Mouse (Mus musculus) CH12.LX (cell line): Measurements from ENCODE around the gene Ntn1. TPM values are rescaled to one million over a fixed set of nuclear protein-coding genes. Genes with fewer than 3 reads are reported as not detected.

ENCODE experiments used
- DNase-seq: peaks from one replicate; pipeline ENCODE4 v3.0.0-alpha.2; 2013; ENCODE audit errors: extremely low read depth
- H3K27ac ChIP-seq: 2 replicates; pipeline ENCODE4 v1.5.1; 2012; ENCODE audit warnings: low read depth, mild to moderate bottlenecking, control low read depth, moderate library complexity; ENCODE audit not compliant: insufficient read depth
- H3K27me3 ChIP-seq: replicated peaks from 2 replicates; pipeline ENCODE3; 2012; ENCODE audit warnings: inconsistent platforms
- H3K36me3 ChIP-seq, 2 experiments: replicated peaks in 1 of 2; 2 replicates each; pipeline versions ENCODE3 to v1.6.1; 2012; ENCODE audit warnings: inconsistent platforms in 1 of 2, low read length in 1 of 2, mild to moderate bottlenecking in 1 of 2, mixed read lengths in 1 of 2, moderate library complexity in 1 of 2; ENCODE audit not compliant: control insufficient read depth in 1 of 2, insufficient read depth in 1 of 2
- H3K4me1 ChIP-seq, 2 experiments: 2 replicates each; pipeline ENCODE4 v1.6.1; 2012; ENCODE audit warnings: inconsistent platforms in 1 of 2, moderate library complexity in 1 of 2; ENCODE audit not compliant: insufficient read depth in 2 of 2, control insufficient read depth in 1 of 2
- H3K4me2 ChIP-seq: 2 replicates; pipeline ENCODE4 v1.6.1; 2012; ENCODE audit warnings: low read depth, mild to moderate bottlenecking, control low read depth; ENCODE audit not compliant: poor library complexity, insufficient read depth, severe bottlenecking
- H3K4me3 ChIP-seq, 3 experiments: fragments of 150-350 bp in 1 of 3; sonication (generic) in 1 of 3; replicated peaks in 1 of 3; 2 replicates each; pipeline versions ENCODE3 to v1.5.1; 2011 to 2012; ENCODE audit warnings: low read depth in 2 of 3, low read length in 2 of 3, mild to moderate bottlenecking in 2 of 3, moderate library complexity in 2 of 3, control low read depth in 1 of 3, improper control_type of control experiment in 1 of 3, inconsistent platforms in 1 of 3, mixed read lengths in 1 of 3; ENCODE audit not compliant: poor library complexity in 1 of 3
- H3K79me2 ChIP-seq: replicated peaks from 2 replicates; pipeline ENCODE4 v1.6.1; 2012; ENCODE audit warnings: mild to moderate bottlenecking, moderate library complexity; ENCODE audit not compliant: control insufficient read depth, poor library complexity, insufficient read depth, severe bottlenecking; ENCODE audit errors: extremely low read depth
- H3K9ac ChIP-seq: 2 replicates; pipeline ENCODE4 v1.6.1; 2012; ENCODE audit warnings: low read depth, mild to moderate bottlenecking, control low read depth, moderate library complexity; ENCODE audit not compliant: insufficient read depth
- H3K9me3 ChIP-seq: replicated peaks from 2 replicates; pipeline ENCODE3; 2012; ENCODE audit warnings: low read length, inconsistent platforms, mixed read lengths
- BHLHE40 ChIP-seq: IDR thresholded peaks from 2 replicates; pipeline ENCODE4 v1.6.1; 2011; ENCODE audit warnings: mild to moderate bottlenecking, low read depth, low read length, improper control_type of control experiment
- CHD1 ChIP-seq: IDR thresholded peaks from 2 replicates; pipeline ENCODE4 v1.6.1; 2012; ENCODE audit warnings: low read depth, low read length, improper control_type of control experiment, inconsistent platforms
- CHD2 ChIP-seq: IDR thresholded peaks from 2 replicates; pipeline ENCODE4 v1.6.1; 2011; ENCODE audit warnings: low read length, improper control_type of control experiment
- E2F4 ChIP-seq: IDR thresholded peaks from 2 replicates; pipeline ENCODE4 v1.6.1; 2011; ENCODE audit warnings: low read depth, low read length, improper control_type of control experiment; ENCODE audit not compliant: insufficient replicate concordance
- ELF1 ChIP-seq: IDR thresholded peaks from 2 replicates; pipeline ENCODE4 v1.6.1; 2014; ENCODE audit warnings: low read depth, mild to moderate bottlenecking, inconsistent platforms, low read length, improper control_type of control experiment
- EP300 ChIP-seq: IDR thresholded peaks from 2 replicates; pipeline ENCODE4 v1.6.1; 2011; ENCODE audit warnings: low read length, improper control_type of control experiment
- ETS1 ChIP-seq: conservative IDR thresholded peaks from 2 replicates; pipeline ENCODE4 v1.6.1; 2012; ENCODE audit warnings: low read depth, mild to moderate bottlenecking, inconsistent platforms, low read length, improper control_type of control experiment, moderate library complexity
- IRF4 ChIP-seq: IDR thresholded peaks from 2 replicates; pipeline ENCODE4 v1.6.1; 2014; ENCODE audit warnings: low read depth, mild to moderate bottlenecking, inconsistent platforms, low read length, improper control_type of control experiment
- JUND ChIP-seq: conservative IDR thresholded peaks from 2 replicates; pipeline ENCODE4 v1.6.1; 2011; ENCODE audit warnings: low read depth, low read length, improper control_type of control experiment
- MAFK ChIP-seq: IDR thresholded peaks from 2 replicates; pipeline ENCODE4 v1.6.1; 2011; ENCODE audit warnings: low read length, improper control_type of control experiment; ENCODE audit not compliant: insufficient replicate concordance
- MEF2A ChIP-seq: IDR thresholded peaks from 2 replicates; pipeline ENCODE4 v1.6.1; 2014; ENCODE audit warnings: low read depth, mild to moderate bottlenecking, inconsistent platforms, low read length, improper control_type of control experiment, borderline replicate concordance
- MXI1 ChIP-seq: IDR thresholded peaks from 2 replicates; pipeline ENCODE4 v1.6.1; 2011; ENCODE audit warnings: mild to moderate bottlenecking, low read depth, low read length, improper control_type of control experiment
- MYC ChIP-seq: IDR thresholded peaks from 2 replicates; pipeline ENCODE4 v1.6.1; 2011; ENCODE audit warnings: low read depth, mild to moderate bottlenecking, improper control_type of control experiment, low read length
- NRF1 ChIP-seq: IDR thresholded peaks from 2 replicates; pipeline ENCODE4 v1.6.1; 2014; ENCODE audit warnings: low read depth, mild to moderate bottlenecking, inconsistent platforms, low read length, improper control_type of control experiment, moderate library complexity
- POLR2A ChIP-seq: IDR thresholded peaks from 2 replicates; pipeline ENCODE4 v1.6.1; 2011; ENCODE audit warnings: low read depth, mild to moderate bottlenecking, improper control_type of control experiment, low read length
- POLR2AphosphoS2 ChIP-seq: IDR thresholded peaks from 2 replicates; pipeline ENCODE4 v1.6.1; 2011; ENCODE audit warnings: low read depth, low read length, improper control_type of control experiment
- RAD21 ChIP-seq: IDR thresholded peaks from 2 replicates; pipeline ENCODE4 v1.6.1; 2011; ENCODE audit warnings: low read depth, mild to moderate bottlenecking, low read length, improper control_type of control experiment, moderate library complexity
- RCOR1 ChIP-seq: conservative IDR thresholded peaks from 2 replicates; pipeline ENCODE4 v1.6.1; 2012; ENCODE audit warnings: low read depth, mild to moderate bottlenecking, inconsistent platforms, low read length, improper control_type of control experiment
- SMC3 ChIP-seq: IDR thresholded peaks from 2 replicates; pipeline ENCODE4 v1.6.1; 2011; ENCODE audit warnings: low read depth, low read length, improper control_type of control experiment
- TBP ChIP-seq: conservative IDR thresholded peaks from 2 replicates; pipeline ENCODE4 v1.6.1; 2011; ENCODE audit warnings: low read depth, low read length, improper control_type of control experiment
- TCF12 ChIP-seq: IDR thresholded peaks from 2 replicates; pipeline ENCODE4 v1.6.1; 2014; ENCODE audit warnings: low read depth, mild to moderate bottlenecking, inconsistent platforms, low read length, improper control_type of control experiment
- USF2 ChIP-seq: conservative IDR thresholded peaks from 2 replicates; pipeline ENCODE4 v1.6.1; 2011; ENCODE audit warnings: low read depth, low read length, improper control_type of control experiment
- ZC3H11A ChIP-seq: IDR thresholded peaks from 2 replicates; pipeline ENCODE4 v1.6.1; 2012; ENCODE audit warnings: low read depth, mild to moderate bottlenecking, inconsistent platforms, low read length, improper control_type of control experiment
- ZKSCAN1 ChIP-seq: IDR thresholded peaks from 2 replicates; pipeline ENCODE4 v1.6.1; 2012; ENCODE audit warnings: low read depth, inconsistent platforms, low read length, improper control_type of control experiment, borderline replicate concordance
- ZMIZ1 ChIP-seq: IDR thresholded peaks from 2 replicates; pipeline ENCODE4 v1.6.1; 2012; ENCODE audit warnings: low read depth, mild to moderate bottlenecking, inconsistent platforms, low read length, improper control_type of control experiment
- dilution Hi-C: fragments of 300-500 bp; cut with MboI; formaldehyde crosslinking; loops from 2 replicates; pipeline ENCODE4 v1.14.3; 2020; ENCODE audit warnings: low sequenced_read_pairs; ENCODE audit not compliant: extremely low pct_unique_long_range_greater_than_20kb, extremely low pct_ligation_motif_present
- in situ Hi-C: fragments of 300-500 bp; cut with MboI; formaldehyde crosslinking; loops from 3 replicates; pipeline ENCODE4 v1.14.3; 2019; ENCODE audit warnings: low sequenced_read_pairs, low pct_ligation_motif_present, low pct_unique_long_range_greater_than_20kb, mixed read lengths
- polyA plus RNA-seq: library from polyadenylated mRNA; unstranded; fragments of >175 nt; gene quantifications from 2 replicates; pipeline ENCODE4 v1.2.1, GENCODE M21; 2012; ENCODE audit warnings: low read depth; ENCODE audit not compliant: insufficient read length
- total RNA-seq, 2 experiments: library from RNA; depleted of rRNA; stranded (reverse); fragments of 300-350 nt in 1 of 2; fragments of >200 nt in 1 of 2; gene quantifications; 2 replicates each; pipeline ENCODE4 v1.2.3; 2012 to 2014

Gene Ntn1
- total and polyA plus RNA-seq, 3 experiments: 0.54 to 1.2 (median 0.59) TPM

DNA sequence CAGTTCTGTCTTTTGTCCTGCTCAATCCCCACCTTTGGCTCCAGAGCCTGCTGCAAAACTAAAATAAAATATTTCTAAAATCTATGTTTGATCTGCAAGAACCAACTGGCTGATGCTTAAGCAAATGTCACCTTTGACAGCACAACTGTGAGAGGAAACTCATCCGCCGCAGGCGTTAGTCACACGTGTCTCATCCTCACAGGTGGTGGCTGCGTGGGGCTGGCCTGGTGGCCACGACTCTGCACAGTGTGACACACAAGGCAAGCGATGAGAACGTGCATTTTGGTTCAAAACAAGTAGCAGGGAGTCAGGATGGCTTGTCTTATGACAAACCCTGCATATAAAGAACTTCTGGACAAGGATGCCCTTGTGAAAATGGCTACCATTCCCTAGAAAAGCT is 201.5 kb downstream of the Ntn1 start (continued):
- TF ChIP-seq RAD21: no peak
- TF ChIP-seq MYC: peak; percentile 82
- TF ChIP-seq CHD1: no peak
- TF ChIP-seq, all 38 proteins: peak for 8

DNA sequence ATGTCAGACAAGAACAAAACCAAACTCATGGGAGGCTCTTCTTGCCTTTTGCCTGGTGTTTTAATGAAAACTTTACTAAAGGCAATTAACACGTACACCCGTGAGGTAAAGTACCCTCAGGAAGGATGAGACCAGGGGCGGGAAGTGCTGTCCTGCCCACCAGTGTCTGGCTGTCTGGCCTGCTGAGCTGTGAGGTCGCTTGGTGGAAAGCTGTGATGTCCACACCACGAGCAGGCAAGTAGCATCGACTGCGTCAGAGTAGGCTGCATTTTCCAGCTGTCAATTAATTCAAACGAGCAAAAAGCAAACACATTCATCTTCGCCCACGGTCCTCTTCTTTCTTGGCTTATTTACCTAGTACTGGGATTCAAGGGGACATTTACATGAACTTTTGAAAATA is 201.9 kb downstream of the Ntn1 start:
- H3K36me3 ChIP-seq: peaks cover 0 to 24% of the 10 kb centered on the region in 2 experiments
- H3K9me3 ChIP-seq: no peaks in the 10 kb centered on the region
- in situ Hi-C loops: no loop called here
- DNase-seq: no peak
- H3K4me1 ChIP-seq: peaks cover 22 to 83% of the 10 kb centered on the region in 2 experiments
- dilution Hi-C loops: no loop called here
- H3K9ac ChIP-seq: no peak overlapping the region
- no peak for TF ChIP-seq POLR2A
- 0 out of 2 replicates have a peak, but pooled peaks have one; percentile 7 for TF ChIP-seq MEF2A
- TF ChIP-seq, all 38 proteins: peak for 1
- no peaks in the 10 kb centered on the region for H3K79me2 ChIP-seq
- no peak overlapping the region for H3K4me2 ChIP-seq
- no peak overlapping the region for H3K27ac ChIP-seq
- H3K27me3 ChIP-seq: no peaks in the 10 kb centered on the region
- no peak overlapping the region for H3K4me3 ChIP-seq

DNA sequence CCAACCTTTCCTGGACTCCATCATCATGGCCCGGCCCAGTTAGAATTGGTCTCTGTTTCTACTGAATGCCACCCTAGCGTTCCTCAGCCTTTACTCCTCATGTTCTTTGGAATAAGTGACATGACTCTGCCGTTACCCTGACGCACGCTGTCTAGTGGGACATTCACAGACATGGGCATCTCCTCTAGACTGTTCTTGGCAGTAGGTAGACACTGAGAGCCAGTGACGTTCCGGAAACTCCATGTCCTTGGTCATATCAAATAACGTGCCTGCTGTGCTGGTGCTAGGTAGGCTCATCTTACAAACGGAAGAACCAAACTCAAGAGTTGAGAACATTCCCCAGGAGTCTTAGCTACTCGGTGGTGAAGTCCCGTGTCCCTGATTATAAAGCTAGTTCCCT is 203.2 kb downstream of the Ntn1 start:
- no peaks in the 10 kb centered on the region for H3K79me2 ChIP-seq
- dilution Hi-C loops (no loop called here), in situ Hi-C loops (no loop called here)
- TF ChIP-seq ETS1: no peak
- TF ChIP-seq SMC3: no peak
- TF ChIP-seq CHD2: no peak
- no peak for DNase-seq
- peaks cover 19 to 74% of the 10 kb centered on the region in 2 experiments for H3K4me1 ChIP-seq
- no peaks in the 10 kb centered on the region for H3K9me3 ChIP-seq
- H3K9ac ChIP-seq: no peak overlapping the region
- H3K4me2 ChIP-seq: no peak overlapping the region
- H3K4me3 ChIP-seq: no peak overlapping the region
- H3K36me3 ChIP-seq: peaks cover 0 to 25% of the 10 kb centered on the region in 2 experiments
- no peaks in the 10 kb centered on the region for H3K27me3 ChIP-seq
- H3K27ac ChIP-seq: no peak overlapping the region

DNA sequence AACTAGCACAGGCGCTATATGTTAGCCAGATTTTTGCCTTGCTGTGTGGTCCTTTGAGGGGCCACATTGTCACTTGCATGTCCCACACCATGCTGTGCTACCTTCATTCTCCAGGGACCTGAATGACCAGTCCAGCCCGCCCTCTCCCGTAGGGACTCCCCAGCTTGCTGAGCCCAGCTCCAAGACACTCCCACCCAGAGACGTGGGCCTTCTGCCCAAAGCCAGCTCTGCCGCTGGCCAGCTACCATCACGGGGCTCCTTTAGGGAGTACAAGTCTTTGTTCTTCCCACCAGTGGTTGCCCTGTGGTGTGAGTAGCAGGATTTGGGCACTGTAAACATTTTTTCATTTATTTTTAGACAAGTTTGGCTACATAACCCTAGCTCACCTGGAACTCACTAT is 204.1 kb downstream of the Ntn1 start:
- TF ChIP-seq ZMIZ1 (no peak), SMC3 (no peak), BHLHE40 (no peak), ETS1 (no peak), TBP (no peak), ZC3H11A (no peak), POLR2AphosphoS2 (no peak), NRF1 (no peak), E2F4 (no peak), RCOR1 (no peak), TCF12 (no peak), EP300 (no peak), MAFK (no peak), USF2 (no peak), ELF1 (no peak), ZKSCAN1 (no peak), JUND (no peak), MXI1 (no peak), IRF4 (no peak)
- H3K79me2 ChIP-seq: no peaks in the 10 kb centered on the region
- H3K4me3 ChIP-seq: no peak overlapping the region
- H3K9ac ChIP-seq: no peak overlapping the region
- H3K4me1 ChIP-seq: peaks cover 19 to 65% of the 10 kb centered on the region in 2 experiments
- DNase-seq: no peak
- no peaks in the 10 kb centered on the region for H3K9me3 ChIP-seq
- no peaks in the 10 kb centered on the region for H3K27me3 ChIP-seq
- in situ Hi-C loops (no loop called here), dilution Hi-C loops (no loop called here)
- H3K4me2 ChIP-seq: no peak overlapping the region
- peaks cover 0 to 25% of the 10 kb centered on the region in 2 experiments for H3K36me3 ChIP-seq
- H3K27ac ChIP-seq: no peak overlapping the region
